21 mouse cellular contexts compared by ENCODE assay signal in genomic region chr4:51748404-51749064, GRCm38 (mm10).
DNase-seq lines count a peak whose midpoint lies in the region; ATAC-seq and TF ChIP-seq lines count a peak whose summit lies in the region.
"Had no signal": no experiment of that assay in that cellular context is flagged by ENCODE, and none has a peak within 500 bp of the region (broad histone marks: within the 10 kb centered on the region; RNA-seq: fewer than 3 reads in every experiment).

No protein-coding gene starts in this region.

- H3K9ac ChIP-seq in forebrain, embryonic 11.5 days (ENCODE audit: low read length): no peak overlapping the region
- no peak overlapping the region for H3K9ac ChIP-seq in forebrain, embryonic 16.5 days (replicated peaks; ENCODE audit: low read depth, low read length)
- no peak overlapping the region for H3K9ac ChIP-seq in midbrain, embryonic 12.5 days (replicated peaks)
- H3K9ac ChIP-seq in midbrain, embryonic 13.5 days (replicated peaks): no peak overlapping the region
- H3K9ac ChIP-seq: hindbrain, embryonic 13.5 days had no signal

- H3K27me3 ChIP-seq in forebrain, embryonic 11.5 days (ENCODE audit: control insufficient read depth, insufficient read depth, low read length): no peaks in the 10 kb centered on the region
- no peaks in the 10 kb centered on the region for H3K27me3 ChIP-seq in forebrain, embryonic 16.5 days (replicated peaks; ENCODE audit: control insufficient read depth, insufficient read depth, low read length)
- H3K27me3 ChIP-seq in midbrain, embryonic 12.5 days: no peaks in the 10 kb centered on the region
- no peaks in the 10 kb centered on the region for H3K27me3 ChIP-seq in midbrain, embryonic 13.5 days
- H3K27me3 ChIP-seq: hindbrain, embryonic 13.5 days had no signal

- WGBS in forebrain, embryonic 11.5 days: 25% methylated on average over 2 of the region's 2 CpGs
- WGBS in forebrain, embryonic 16.5 days: 19% methylated on average over 2 of the region's 2 CpGs
- WGBS in midbrain, embryonic 12.5 days: 7% methylated on average over 2 of the region's 2 CpGs
- 20% methylated on average over 2 of the region's 2 CpGs for WGBS in midbrain, embryonic 13.5 days

- no peak for TF ChIP-seq CTCF in layer of hippocampus, adult 2 months (conservative IDR thresholded peaks at IDR 0.05)

- ATAC-seq in forebrain, embryonic 11.5 days (replicated peaks; ENCODE audit: low FRiP score): peak; percentile 57
- no peak for ATAC-seq in forebrain, embryonic 16.5 days
- 0 out of 2 replicates have a peak, but pooled peaks have one; percentile 31 for ATAC-seq in midbrain, embryonic 12.5 days (ENCODE audit: low FRiP score, low read depth)
- ATAC-seq in midbrain, embryonic 13.5 days: no peak
- ATAC-seq: CD4-positive, CD25-positive, alpha-beta regulatory T cell, adult 4 months; forebrain, embryonic 14.5 days; hindbrain, postnatal 0 days; inflammation-experienced regulatory T-cells, adult 6 months had no signal

- no peak overlapping the region for H3K4me2 ChIP-seq in forebrain, embryonic 11.5 days (ENCODE audit: low read depth, low read length, severe bottlenecking)
- no peak overlapping the region for H3K4me2 ChIP-seq in forebrain, embryonic 16.5 days (ENCODE audit: low read length)
- no peak overlapping the region for H3K4me2 ChIP-seq in midbrain, embryonic 12.5 days (replicated peaks)
- no peak overlapping the region for H3K4me2 ChIP-seq in midbrain, embryonic 13.5 days (replicated peaks)
- H3K4me2 ChIP-seq: heart, embryonic 11.5 days; hindbrain, embryonic 13.5 days had no signal

- no peak for DNase-seq in forebrain, embryonic 11.5 days (ENCODE audit: low spot score)
- no peak for DNase-seq in layer of hippocampus, adult 2 months (ENCODE audit: low spot score in 2 of 2)
- no peak for DNase-seq in layer of hippocampus, postnatal 10 days (ENCODE audit: low spot score in 2 of 2)
- peak; percentile 38 for DNase-seq in telencephalon, adult 2 months (ENCODE audit: low read depth, low spot score)
- no peak for DNase-seq in ovary, adult 18-20 months (ENCODE audit: low spot score)
- DNase-seq: adrenal gland, adult 2 months; adrenal gland, postnatal 14 days; cerebellum, postnatal 10 days; gastrocnemius, adult 2 months; gastrocnemius, postnatal 14 days; heart, adult 11 months had no signal

- no peaks in the 10 kb centered on the region for H3K36me3 ChIP-seq in forebrain, embryonic 11.5 days (ENCODE audit: control insufficient read depth, insufficient read depth, low read length)
- H3K36me3 ChIP-seq in forebrain, embryonic 16.5 days (ENCODE audit: control insufficient read depth, insufficient read depth): no peaks in the 10 kb centered on the region
- no peaks in the 10 kb centered on the region for H3K36me3 ChIP-seq in midbrain, embryonic 12.5 days
- H3K36me3 ChIP-seq in midbrain, embryonic 13.5 days: no peaks in the 10 kb centered on the region
- H3K36me3 ChIP-seq: forebrain, embryonic 10.5 days; hindbrain, embryonic 13.5 days had no signal

- H3K27ac ChIP-seq in forebrain, embryonic 11.5 days (ENCODE audit: low read depth, low read length): no peak overlapping the region
- H3K27ac ChIP-seq in forebrain, embryonic 16.5 days (ENCODE audit: low read length): no peak overlapping the region
- peak overlapping the region; percentile 75 for H3K27ac ChIP-seq in layer of hippocampus, adult 2 months
- no peak overlapping the region for H3K27ac ChIP-seq in midbrain, embryonic 12.5 days (replicated peaks)
- H3K27ac ChIP-seq in midbrain, embryonic 13.5 days: no peak overlapping the region
- H3K27ac ChIP-seq: forebrain, embryonic 10.5 days; gastrocnemius, adult 2 months; hindbrain, embryonic 13.5 days; hindbrain, postnatal 0 days had no signal

- H3K4me1 ChIP-seq in forebrain, embryonic 11.5 days (replicated peaks; ENCODE audit: control insufficient read depth, insufficient read depth, low read length): no peaks in the 10 kb centered on the region
- H3K4me1 ChIP-seq in forebrain, embryonic 16.5 days (replicated peaks; ENCODE audit: control insufficient read depth, insufficient read depth, low read length): no peaks in the 10 kb centered on the region
- no peaks in the 10 kb centered on the region for H3K4me1 ChIP-seq in midbrain, embryonic 12.5 days
- H3K4me1 ChIP-seq in midbrain, embryonic 13.5 days (replicated peaks): no peaks in the 10 kb centered on the region
- H3K4me1 ChIP-seq: hindbrain, embryonic 13.5 days had no signal

- no peak overlapping the region for H3K4me3 ChIP-seq in forebrain, embryonic 11.5 days (ENCODE audit: low read depth, low read length)
- no peak overlapping the region for H3K4me3 ChIP-seq in forebrain, embryonic 16.5 days (replicated peaks; ENCODE audit: low read length)
- no peak overlapping the region for H3K4me3 ChIP-seq in layer of hippocampus, adult 2 months
- no peak overlapping the region for H3K4me3 ChIP-seq in midbrain, embryonic 12.5 days
- H3K4me3 ChIP-seq in midbrain, embryonic 13.5 days (replicated peaks): no peak overlapping the region
- H3K4me3 ChIP-seq: forebrain, embryonic 10.5 days; gastrocnemius, adult 2 months; hindbrain, embryonic 13.5 days had no signal

- no peaks in the 10 kb centered on the region for H3K9me3 ChIP-seq in forebrain, embryonic 11.5 days (ENCODE audit: control insufficient read depth, low read length)
- H3K9me3 ChIP-seq in forebrain, embryonic 16.5 days (ENCODE audit: control insufficient read depth, low read length): no peaks in the 10 kb centered on the region
- no peaks in the 10 kb centered on the region for H3K9me3 ChIP-seq in midbrain, embryonic 12.5 days
- no peaks in the 10 kb centered on the region for H3K9me3 ChIP-seq in midbrain, embryonic 13.5 days
- H3K9me3 ChIP-seq: forebrain, embryonic 10.5 days; hindbrain, embryonic 13.5 days had no signal

Comparison
In these comparisons a context has a peak if more than half of its experiments do, and no peak if none do; other contexts are left out.
1. ATAC-seq: peak in forebrain, embryonic 11.5 days (single experiment) and midbrain, embryonic 12.5 days (single experiment); none in forebrain, embryonic 16.5 days (single experiment) and midbrain, embryonic 13.5 days (single experiment).